Mouse (Mus musculus): ENCODE measurements at regions not wholly inside any gene's neighbourhood (a gene's known extent, or its start where the extent isn't known, plus 50 kb on each side); places are given as distances from the start of the nearest gene placed in this dataset.

GRCm38 (mm10) chr5:46108020-46108419 lies 250.6 kb upstream of the Lcorl start:
- H3K4me1 ChIP-seq (ENCODE audit: insufficient read depth, low read length) = no peaks in the 10 kb centered on the region
- H3K27ac ChIP-seq (ENCODE audit: low read length) = no peak overlapping the region
- no peak for ATAC-seq (ENCODE audit: low FRiP score, low TSS enrichment)
- WGBS = 90% methylated on average over 4 of the region's 4 CpGs
- H3K27me3 ChIP-seq (ENCODE audit: insufficient read depth, low read length) = no peaks in the 10 kb centered on the region
- no peak overlapping the region for H3K4me2 ChIP-seq (replicated peaks; ENCODE audit: low read depth, low read length)
- H3K4me3 ChIP-seq (ENCODE audit: low read length) = no peak overlapping the region
- no peaks in the 10 kb centered on the region for H3K9me3 ChIP-seq (ENCODE audit: low read length)
- H3K36me3 ChIP-seq (ENCODE audit: insufficient read depth, low read length) = no peaks in the 10 kb centered on the region
- H3K9ac ChIP-seq (replicated peaks; ENCODE audit: low read length) = no peak overlapping the region

GRCm38 (mm10) chr5:46103350-46103749 lies 245.9 kb upstream of the Lcorl start:
- ATAC-seq (ENCODE audit: low FRiP score, low TSS enrichment) = no peak
- WGBS = 75% methylated on average over 4 of the region's 4 CpGs
- no peak overlapping the region for H3K27ac ChIP-seq (ENCODE audit: low read length)
- H3K36me3 ChIP-seq (ENCODE audit: insufficient read depth, low read length) = no peaks in the 10 kb centered on the region
- H3K9me3 ChIP-seq (ENCODE audit: low read length) = no peaks in the 10 kb centered on the region
- H3K4me2 ChIP-seq (replicated peaks; ENCODE audit: low read depth, low read length) = no peak overlapping the region
- no peak overlapping the region for H3K9ac ChIP-seq (replicated peaks; ENCODE audit: low read length)
- no peaks in the 10 kb centered on the region for H3K4me1 ChIP-seq (ENCODE audit: insufficient read depth, low read length)
- no peak overlapping the region for H3K4me3 ChIP-seq (ENCODE audit: low read length)
- H3K27me3 ChIP-seq (ENCODE audit: insufficient read depth, low read length) = no peaks in the 10 kb centered on the region

GRCm38 (mm10) chr5:46092549-46092948 lies 235.1 kb upstream of the Lcorl start:
- 89% methylated on average over 5 of the region's 5 CpGs for WGBS

GRCm38 (mm10) chr5:46086885-46087284 lies 229.5 kb upstream of the Lcorl start:
- H3K4me3 ChIP-seq (ENCODE audit: low read length) = no peak overlapping the region
- no peak overlapping the region for H3K9ac ChIP-seq (replicated peaks; ENCODE audit: low read length)
- 93% methylated on average over 1 of the region's 1 CpGs for WGBS
- H3K27ac ChIP-seq (ENCODE audit: low read length) = no peak overlapping the region
- ATAC-seq (ENCODE audit: low FRiP score, low TSS enrichment) = no peak
- H3K4me1 ChIP-seq (ENCODE audit: insufficient read depth, low read length) = 0 out of 2 replicates have a peak, but pooled peaks cover 5% of the 10 kb centered on the region
- H3K4me2 ChIP-seq (replicated peaks; ENCODE audit: low read depth, low read length) = no peak overlapping the region
- H3K27me3 ChIP-seq (ENCODE audit: insufficient read depth, low read length) = no peaks in the 10 kb centered on the region
- H3K9me3 ChIP-seq (ENCODE audit: low read length) = no peaks in the 10 kb centered on the region
- no peaks in the 10 kb centered on the region for H3K36me3 ChIP-seq (ENCODE audit: insufficient read depth, low read length)

More at GRCm38 (mm10) chr5:46092549-46092948, 235.1 kb upstream of the Lcorl start:
- Histone ChIP-seq H3K4me2 (replicated peaks; ENCODE audit: low read depth, low read length) (no peak overlapping the region), H3K4me3 (ENCODE audit: low read length) (no peak overlapping the region), H3K4me1 (ENCODE audit: insufficient read depth, low read length) (0 out of 2 replicates have a peak, but pooled peaks cover under 1% of the 10 kb centered on the region), H3K9me3 (ENCODE audit: low read length) (no peaks in the 10 kb centered on the region), H3K27me3 (ENCODE audit: insufficient read depth, low read length) (no peaks in the 10 kb centered on the region), H3K27ac (ENCODE audit: low read length) (no peak overlapping the region), H3K9ac (replicated peaks; ENCODE audit: low read length) (no peak overlapping the region), H3K36me3 (ENCODE audit: insufficient read depth, low read length) (no peaks in the 10 kb centered on the region)
- ATAC-seq (ENCODE audit: low FRiP score, low TSS enrichment) = no peak

- WGBS = 43% methylated on average over 2 of the region's 2 CpGs
- Histone ChIP-seq H3K27ac (ENCODE audit: low read length) (no peak overlapping the region), H3K9me3 (ENCODE audit: low read length) (no peaks in the 10 kb centered on the region), H3K4me2 (replicated peaks; ENCODE audit: low read depth, low read length) (no peak overlapping the region), H3K4me3 (ENCODE audit: low read length) (no peak overlapping the region), H3K36me3 (ENCODE audit: insufficient read depth, low read length) (no peaks in the 10 kb centered on the region), H3K9ac (replicated peaks; ENCODE audit: low read length) (no peak overlapping the region), H3K4me1 (ENCODE audit: insufficient read depth, low read length) (0 out of 2 replicates have a peak, but pooled peaks cover 5% of the 10 kb centered on the region), H3K27me3 (ENCODE audit: insufficient read depth, low read length) (no peaks in the 10 kb centered on the region)
- ATAC-seq (ENCODE audit: low FRiP score, low TSS enrichment) = peak; percentile 78; the same call in 1 of the 2 replicates
Measured at GRCm38 (mm10) chr5:46083293-46083692, 225.9 kb upstream of the Lcorl start.

- H3K27me3 ChIP-seq (ENCODE audit: insufficient read depth, low read length) = no peaks in the 10 kb centered on the region
- H3K9ac ChIP-seq (replicated peaks; ENCODE audit: low read length) = no peak overlapping the region
- no peak for ATAC-seq (ENCODE audit: low FRiP score, low TSS enrichment)
- H3K4me2 ChIP-seq (replicated peaks; ENCODE audit: low read depth, low read length) = no peak overlapping the region
- no peaks in the 10 kb centered on the region for H3K4me1 ChIP-seq (ENCODE audit: insufficient read depth, low read length)
- 100% methylated on average over 1 of the region's 1 CpGs for whole genome bisulfite sequencing
- H3K4me3 ChIP-seq (ENCODE audit: low read length) = no peak overlapping the region
- no peaks in the 10 kb centered on the region for H3K9me3 ChIP-seq (ENCODE audit: low read length)
- no peaks in the 10 kb centered on the region for H3K36me3 ChIP-seq (ENCODE audit: insufficient read depth, low read length)
- H3K27ac ChIP-seq (ENCODE audit: low read length) = no peak overlapping the region
Measured at GRCm38 (mm10) chr5:46073744-46074143, 216.3 kb upstream of the Lcorl start.

- 74% methylated on average over 4 of the region's 4 CpGs for WGBS
- Histone ChIP-seq H3K27me3 (ENCODE audit: insufficient read depth, low read length) (no peaks in the 10 kb centered on the region), H3K9ac (replicated peaks; ENCODE audit: low read length) (no peak overlapping the region), H3K4me1 (ENCODE audit: insufficient read depth, low read length) (no peaks in the 10 kb centered on the region), H3K36me3 (ENCODE audit: insufficient read depth, low read length) (no peaks in the 10 kb centered on the region), H3K27ac (ENCODE audit: low read length) (no peak overlapping the region), H3K4me2 (replicated peaks; ENCODE audit: low read depth, low read length) (no peak overlapping the region), H3K9me3 (ENCODE audit: low read length) (no peaks in the 10 kb centered on the region), H3K4me3 (ENCODE audit: low read length) (no peak overlapping the region)
- ATAC-seq (ENCODE audit: low FRiP score, low TSS enrichment) = peak; percentile 42; the same call in 1 of the 2 replicates
Measured at GRCm38 (mm10) chr5:46073136-46073535, 215.7 kb upstream of the Lcorl start.

GRCm38 (mm10) chr5:46059910-46060309 lies 202.5 kb upstream of the Lcorl start:
- 85% methylated on average over 3 of the region's 3 CpGs for WGBS
- H3K27ac ChIP-seq (ENCODE audit: low read length) = no peak overlapping the region
- H3K9ac ChIP-seq (replicated peaks; ENCODE audit: low read length) = no peak overlapping the region
- no peak overlapping the region for H3K4me2 ChIP-seq (replicated peaks; ENCODE audit: low read depth, low read length)
- no peaks in the 10 kb centered on the region for H3K9me3 ChIP-seq (ENCODE audit: low read length)
- no peaks in the 10 kb centered on the region for H3K4me1 ChIP-seq (ENCODE audit: insufficient read depth, low read length)
- ATAC-seq (ENCODE audit: low FRiP score, low TSS enrichment) = no peak
- H3K4me3 ChIP-seq (ENCODE audit: low read length) = no peak overlapping the region
- H3K36me3 ChIP-seq (ENCODE audit: insufficient read depth, low read length) = no peaks in the 10 kb centered on the region
- H3K27me3 ChIP-seq (ENCODE audit: insufficient read depth, low read length) = no peaks in the 10 kb centered on the region

GRCm38 (mm10) chr5:46054850-46055249 lies 197.4 kb upstream of the Lcorl start:
- 96% methylated on average over 2 of the region's 2 CpGs for WGBS
- Histone ChIP-seq H3K4me3 (ENCODE audit: low read length) (no peak overlapping the region), H3K36me3 (ENCODE audit: insufficient read depth, low read length) (no peaks in the 10 kb centered on the region), H3K4me1 (ENCODE audit: insufficient read depth, low read length) (no peaks in the 10 kb centered on the region), H3K27ac (ENCODE audit: low read length) (no peak overlapping the region), H3K27me3 (ENCODE audit: insufficient read depth, low read length) (no peaks in the 10 kb centered on the region), H3K4me2 (replicated peaks; ENCODE audit: low read depth, low read length) (no peak overlapping the region), H3K9me3 (ENCODE audit: low read length) (no peaks in the 10 kb centered on the region), H3K9ac (replicated peaks; ENCODE audit: low read length) (no peak overlapping the region)
- ATAC-seq (ENCODE audit: low FRiP score, low TSS enrichment) = no peak

- H3K9ac ChIP-seq (replicated peaks; ENCODE audit: low read length) = no peak overlapping the region
- WGBS = 51% methylated on average over 6 of the region's 6 CpGs
- no peak overlapping the region for H3K27ac ChIP-seq (ENCODE audit: low read length)
- H3K4me2 ChIP-seq (replicated peaks; ENCODE audit: low read depth, low read length) = no peak overlapping the region
- no peaks in the 10 kb centered on the region for H3K9me3 ChIP-seq (ENCODE audit: low read length)
- no peaks in the 10 kb centered on the region for H3K4me1 ChIP-seq (ENCODE audit: insufficient read depth, low read length)
- H3K4me3 ChIP-seq (ENCODE audit: low read length) = no peak overlapping the region
- no peaks in the 10 kb centered on the region for H3K36me3 ChIP-seq (ENCODE audit: insufficient read depth, low read length)
- no peak; the same call in 1 of the 2 replicates for ATAC-seq (ENCODE audit: low FRiP score, low TSS enrichment)
- no peaks in the 10 kb centered on the region for H3K27me3 ChIP-seq (ENCODE audit: insufficient read depth, low read length)
Measured at GRCm38 (mm10) chr5:46042684-46043348, 185.4 kb upstream of the Lcorl start.

Measured in kidney, embryonic 16.5 days (tissue).